ENCODE assay signal across 8 mouse cellular contexts in the genomic region with DNA sequence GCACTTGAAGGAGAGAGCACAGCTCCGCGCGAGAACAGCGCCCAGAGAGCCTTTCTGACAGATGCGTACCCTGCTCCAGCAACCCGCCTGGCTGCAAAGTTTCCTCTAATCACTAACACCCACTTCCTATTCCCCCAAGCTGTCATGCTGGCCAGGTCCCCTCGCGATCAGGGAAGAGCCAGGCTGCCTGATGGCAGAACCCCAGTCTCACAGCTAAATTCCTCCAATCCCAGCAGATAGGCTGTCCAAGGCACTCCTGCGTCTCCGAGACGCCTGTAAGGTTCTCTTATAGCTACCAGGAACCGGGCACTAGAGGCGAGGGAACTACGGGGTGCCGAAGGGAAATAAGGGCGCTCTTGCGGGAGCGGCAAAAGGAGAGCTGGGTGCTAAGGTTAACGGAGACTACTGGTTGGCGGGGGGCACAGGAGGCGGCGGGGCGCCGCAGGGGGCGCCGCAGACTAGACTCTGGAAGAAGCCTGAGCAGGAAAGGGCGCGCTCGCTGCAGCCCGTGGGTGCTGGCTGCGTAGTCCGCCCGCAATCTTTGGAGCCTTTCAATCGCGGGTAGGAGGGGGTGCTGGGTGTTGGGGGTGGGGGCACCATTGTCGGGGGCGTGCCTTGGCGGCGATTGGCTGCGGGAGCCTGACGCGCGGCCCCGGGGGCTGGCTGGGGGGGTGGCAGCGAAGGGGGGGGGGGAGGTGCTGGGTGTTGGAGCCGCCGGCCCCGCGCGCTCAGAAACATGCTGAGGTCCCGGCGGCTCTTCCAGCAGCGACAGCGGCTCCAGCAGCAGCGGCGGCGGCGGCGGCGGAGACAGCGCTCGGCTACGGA. TPM values are rescaled to one million over a fixed set of nuclear protein-coding genes. Genes with fewer than 3 reads are reported as not detected.
DNase-seq lines count a peak whose midpoint lies in the region; ATAC-seq and TF ChIP-seq lines count a peak whose summit lies in the region.

A gene (plus strand): TSS at position 813 of the 825 bp plus-strand sequence.

- H3K27ac ChIP-seq in intestine, embryonic 14.5 days (ENCODE audit: low read depth): no peak within 1 kb of the TSS
- peak within 1 kb of the TSS; percentile 32; the same call in 1 of the 2 replicates for H3K27ac ChIP-seq in small intestine, adult 2 months (ENCODE audit: insufficient read depth, low read depth, low read length)

- whole genome bisulfite sequencing in intestine, embryonic 14.5 days: 0% methylated on average over 44 of the region's 63 CpGs
- WGBS in small intestine, adult 2 months: 2% methylated on average over 60 of the region's 63 CpGs

- ATAC-seq in CD4-positive, CD25-positive, alpha-beta regulatory T cell, adult 4 months: no peak
- ATAC-seq in intestine, embryonic 14.5 days (replicated peaks; ENCODE audit: low FRiP score, low TSS enrichment, low read depth): peak; percentile 42; the same call in 1 of the 2 replicates
- peak; percentile 37 for ATAC-seq in megakaryocyte progenitor cell, adult 5-6 weeks (replicated peaks; ENCODE audit: poor library complexity)

- TF ChIP-seq CTCF in small intestine, adult 2 months (IDR thresholded peaks at IDR 0.05; ENCODE audit: extremely low read depth, insufficient read length, insufficient replicate concordance, low read depth, low read length): no peak

- H3K4me3 ChIP-seq in intestine, embryonic 14.5 days (ENCODE audit: low read depth, low read length): peak within 1 kb of the TSS; percentile 50
- peak within 1 kb of the TSS; percentile 57 for H3K4me3 ChIP-seq in small intestine, adult 2 months (ENCODE audit: low read depth, low read length)

- no peaks in the 10 kb centered on the region for H3K9me3 ChIP-seq in intestine, embryonic 14.5 days (ENCODE audit: control insufficient read depth, low read length)

- H3K27me3 ChIP-seq in intestine, embryonic 14.5 days (replicated peaks; ENCODE audit: control insufficient read depth, insufficient read depth, low read length): peaks cover 71% of the 10 kb centered on the region
- peaks cover 34% of the 10 kb centered on the region for H3K27me3 ChIP-seq in small intestine, adult 2 months (ENCODE audit: control insufficient read depth, insufficient read depth, low read length)

- TF ChIP-seq POLR2A in small intestine, adult 2 months (IDR thresholded peaks at IDR 0.05; ENCODE audit: low read depth, low read length): no peak

- intact Hi-C loops in left cerebral cortex, postnatal 36 days (cut with DNase I): loop anchor here (2.0 to 5.0 kb wide), 3 partner anchors 53 to 299 kb away; no protein-coding TSS in a partner anchor

- peak within 1 kb of the TSS; percentile 48 for H3K9ac ChIP-seq in intestine, embryonic 14.5 days (ENCODE audit: low read length)

- H3K4me2 ChIP-seq in intestine, embryonic 14.5 days (ENCODE audit: low read length): peak within 1 kb of the TSS; percentile 96

- no peaks in the 10 kb centered on the region for H3K36me3 ChIP-seq in intestine, embryonic 14.5 days (ENCODE audit: control insufficient read depth, insufficient read depth, low read length)
- no peaks in the 10 kb centered on the region for H3K36me3 ChIP-seq in small intestine, adult 2 months (ENCODE audit: control insufficient read depth, insufficient read depth, low read length)

- peaks cover 12% of the 10 kb centered on the region; the same call in 1 of the 2 replicates for H3K4me1 ChIP-seq in intestine, embryonic 14.5 days (replicated peaks; ENCODE audit: control insufficient read depth, insufficient read depth, low read length)
- peaks cover 9% of the 10 kb centered on the region for H3K4me1 ChIP-seq in small intestine, adult 2 months (ENCODE audit: control insufficient read depth, insufficient read depth, insufficient read length, low read length)

- DNase-seq in CD4-positive, CD25-positive, alpha-beta regulatory T cell, adult 2 months (ENCODE audit: low read depth, low spot score): peak; percentile 16
- DNase-seq in cerebellum, postnatal 4 days (ENCODE audit: low spot score in 2 of 2): peak; percentile 38
- DNase-seq in gastrocnemius, postnatal 25 days: peak; percentile 74
- peak; percentile 83 for DNase-seq in intestine, embryonic 14.5 days (ENCODE audit: low spot score)
- DNase-seq in left cerebral cortex, postnatal 36 days (ENCODE audit: low spot score in 2 of 2): peak; percentile 86 to 87

RNA-seq across cellular contexts. Expression of the gene that starts here (rescaled TPM):
- not detected for polyA plus RNA-seq in CD4-positive, CD25-positive, alpha-beta regulatory T cell, adult 4 months (2017; shearing (Covaris generic))
- under 1 TPM; 0.08 to 0.27 TPM for total RNA-seq in gastrocnemius, postnatal 25 days (2021)
- 0.67 and 0.76 TPM in 2 replicates for polyA plus RNA-seq in intestine, embryonic 14.5 days (2014; fragmentation: Nextera tagmentation; extraction: Ambion mirVana)
- total RNA-seq in left cerebral cortex, postnatal 36 days (2021): 10 to 100 TPM; 43.2 to 50.9 TPM
- not detected in 2 replicates for total RNA-seq in megakaryocyte progenitor cell, adult 5-6 weeks (2015)
- 0.04 TPM in 1 of 2 replicates, not detected in the other for total RNA-seq in megakaryocyte progenitor cell, adult 5-6 weeks (2017)
- 3.1 and 3.7 TPM in 2 replicates for polyA plus RNA-seq in small intestine, adult 2 months (2012; rRNA removed)

Comparison
In these comparisons a context has a peak if more than half of its experiments do, and no peak if none do; other contexts are left out.
1. RNA of the gene that starts here (total RNA-seq): 43.2 to 50.9 TPM in left cerebral cortex, postnatal 36 days; 0.08 to 0.27 TPM in gastrocnemius, postnatal 25 days and 0.04 TPM in megakaryocyte progenitor cell, adult 5-6 weeks; every median in the first group is over 10 times any median in the second.
2. Peak in DNase-seq in gastrocnemius, postnatal 25 days; RNA of the gene not detected or under 1 TPM.
3. Peak in DNase-seq, ATAC-seq, H3K4me3 ChIP-seq, H3K9ac ChIP-seq and H3K4me2 ChIP-seq in intestine, embryonic 14.5 days; RNA of the gene not detected or under 1 TPM.
4. Peak in ATAC-seq in megakaryocyte progenitor cell, adult 5-6 weeks; RNA of the gene not detected or under 1 TPM.
5. DNase-seq: peak in every context shown above with its lines; median percentile 86 in left cerebral cortex, postnatal 36 days; 83 in intestine, embryonic 14.5 days; 74 in gastrocnemius, postnatal 25 days; 38 in cerebellum, postnatal 4 days; 16 in CD4-positive, CD25-positive, alpha-beta regulatory T cell, adult 2 months.